Mouse (Mus musculus) common myeloid progenitor, adult 5-6 weeks (primary cell): Measurements from ENCODE around the gene Inava. TPM values are rescaled to one million over a fixed set of nuclear protein-coding genes. Genes with fewer than 3 reads are reported as not detected.

Experiments
- ATAC-seq: replicated peaks from 2 replicates; pipeline ENCODE4 v1.8.0; 2016; ENCODE audit warnings: low read depth, mild to moderate bottlenecking, moderate TSS enrichment, inconsistent platforms; ENCODE audit not compliant: poor library complexity, severe bottlenecking
- total RNA-seq: library from RNA; stranded (forward); fragments of 200-1000, 187-1606 nt; gene quantifications from 2 replicates; pipeline ENCODE4 v1.2.3, GENCODE M21; 2017

Inava gene
- total RNA-seq, result not detected in 2 replicates

GRCm38 (mm10) chr1:136233892-136234594 lies at the start of gene Inava:
Inava (minus strand) TSS chr1:136234264.
- ATAC-seq, result peak; percentile 59

- ATAC-seq, result no peak
Observed at GRCm38 (mm10) chr1:136277366-136277765, 43.3 kb upstream of the Inava start.

GRCm38 (mm10) chr1:136268224-136268623 lies 34.2 kb upstream of the Inava start:
- ATAC-seq, result peak; percentile 31; the same call in 1 of the 2 replicates

GRCm38 (mm10) chr1:136266127-136266526 lies 32.1 kb upstream of the Inava start:
- ATAC-seq, result no peak

- ATAC-seq, result peak; percentile 61
Observed at GRCm38 (mm10) chr1:136263355-136263754, 29.3 kb upstream of the Inava start.

GRCm38 (mm10) chr1:136260635-136261238 lies 26.7 kb upstream of the Inava start, which contains the start of gene Gpr25:
Gpr25 (minus strand) TSS chr1:136260873.
- no peak for ATAC-seq

- no peak; the same call in 1 of the 2 replicates for ATAC-seq
Observed at GRCm38 (mm10) chr1:136259893-136260634, 26.0 kb upstream of the Inava start.

- no peak for ATAC-seq
Observed at GRCm38 (mm10) chr1:136259543-136259892, 25.5 kb upstream of the Inava start.

GRCm38 (mm10) chr1:136258495-136258894 lies 24.4 kb upstream of the Inava start:
- no peak for ATAC-seq

- ATAC-seq, result no peak
Observed at GRCm38 (mm10) chr1:136255657-136256056, 21.6 kb upstream of the Inava start.

- ATAC-seq, result peak; percentile 71
Observed at GRCm38 (mm10) chr1:136255174-136255573, 21.1 kb upstream of the Inava start.

GRCm38 (mm10) chr1:136254503-136255065 lies 20.5 kb upstream of the Inava start:
- no peak for ATAC-seq

GRCm38 (mm10) chr1:136253472-136253871 lies 19.4 kb upstream of the Inava start:
- peak; percentile 30; the same call in 1 of the 2 replicates for ATAC-seq

- ATAC-seq, result peak; percentile 82
Observed at GRCm38 (mm10) chr1:136249662-136250061, 15.6 kb upstream of the Inava start.

GRCm38 (mm10) chr1:136247393-136247792 lies 13.3 kb upstream of the Inava start:
- ATAC-seq, result peak; percentile 48

GRCm38 (mm10) chr1:136244469-136244868 lies 10.4 kb upstream of the Inava start:
- no peak for ATAC-seq

GRCm38 (mm10) chr1:136241801-136242200 lies 7.7 kb upstream of the Inava start:
- no peak for ATAC-seq

GRCm38 (mm10) chr1:136238495-136238894 lies 4.4 kb upstream of the Inava start:
- ATAC-seq, result no peak

GRCm38 (mm10) chr1:136234595-136235092 lies 580 bp upstream of the Inava start:
- peak; percentile 64 for ATAC-seq

GRCm38 (mm10) chr1:136232986-136233790 lies 876 bp downstream of the Inava start:
- ATAC-seq, result no peak
